Mouse (Mus musculus) left cerebral cortex, postnatal 4 days (tissue): ENCODE data around the gene Edc4. TPM values are rescaled to one million over a fixed set of nuclear protein-coding genes. Genes with fewer than 3 reads are reported as not detected.
"Not testable (repeated sequence)": the region's sequence is repeated elsewhere in the genome, so short reads cannot be mapped to it uniquely, and the experiment has no call there.

Experiments
- DNase-seq: peaks from one replicate; pipeline ENCODE4 v3.0.0-alpha.2; 2022
- intact Hi-C: fragments of 180-260 bp; cut with DNase I; formaldehyde crosslinking; loops from one replicate; pipeline ENCODE4 v1.15.1; 2025
- total RNA-seq, 2 experiments: library from RNA; stranded (reverse); gene quantifications; 2 replicates each; pipeline ENCODE4 v1.2.3; 2021

Gene Edc4
- total RNA-seq = 10 to 100 TPM; 64.5 to 74.1 TPM

GRCm38 (mm10) chr8:105880754-105881520 is at the start of gene Edc4:
Gene Edc4, plus strand, starts transcription at chr8:105880881.
- intact Hi-C loops = no loop called here
- peak; percentile 78 for DNase-seq

DNA sequence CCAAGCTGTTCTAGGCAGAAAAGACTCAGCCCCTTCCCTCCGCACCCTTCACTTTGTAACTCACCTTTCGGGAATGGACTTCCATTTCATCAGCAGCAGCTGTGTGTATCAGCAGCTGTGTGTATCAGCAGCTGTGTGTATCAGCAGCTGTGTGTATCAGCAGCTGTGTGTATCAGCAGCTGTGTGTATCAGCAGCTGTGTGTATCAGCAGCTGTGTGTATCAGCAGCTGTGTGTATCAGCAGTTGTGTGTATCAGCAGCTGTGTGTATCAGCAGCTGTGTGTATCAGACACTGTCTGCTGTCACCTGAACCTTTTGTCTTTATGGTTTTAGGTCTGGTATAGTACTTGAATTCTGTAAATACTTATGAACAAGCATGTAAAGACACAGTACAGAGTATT is 46.9 kb upstream of the Edc4 start:
- DNase-seq, intact Hi-C loops: not testable (repeated sequence)

DNA sequence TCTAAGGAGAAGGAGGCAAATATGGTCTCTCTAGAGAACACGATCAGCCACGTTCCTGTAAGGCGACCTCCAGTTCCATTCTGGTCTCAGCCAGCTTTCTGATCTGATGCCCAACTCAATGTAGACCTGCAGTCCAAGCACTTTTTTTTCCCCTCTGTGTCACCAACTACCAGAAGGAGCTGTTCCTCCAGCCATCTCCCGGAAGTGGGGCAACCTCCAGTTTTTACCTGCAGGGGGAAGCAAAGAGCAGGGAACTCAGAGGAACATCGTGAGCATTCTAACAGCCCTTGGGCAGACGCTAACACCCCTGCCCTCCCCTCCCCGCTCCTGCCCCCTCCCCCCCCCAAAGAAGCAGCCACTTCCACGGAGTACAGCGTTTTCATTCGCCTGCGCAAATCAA is 45.4 kb upstream of the Edc4 start:
- peak; percentile 45 for DNase-seq
- intact Hi-C loops = no loop called here

DNA sequence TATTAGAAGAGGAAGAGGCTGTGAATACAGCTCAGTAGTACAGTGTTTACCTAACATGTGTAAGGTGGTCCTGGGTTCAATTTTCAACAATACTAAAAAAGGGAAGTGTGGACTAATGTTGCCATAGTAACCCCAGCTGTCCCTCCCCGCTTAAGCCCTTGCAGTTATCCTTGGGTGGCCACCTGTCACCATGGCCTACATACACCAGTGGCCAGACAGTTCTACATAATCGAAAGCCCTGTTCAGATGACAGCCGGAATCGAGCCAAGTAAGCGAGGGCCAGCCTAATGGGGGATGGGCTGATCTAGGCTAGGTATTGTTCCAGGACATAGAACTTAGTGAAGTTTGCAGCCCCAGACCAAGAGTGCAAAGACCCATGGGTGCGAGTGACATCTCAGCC is 43.7 kb upstream of the Edc4 start:
- intact Hi-C loops = no loop called here

GRCm38 (mm10) chr8:105839209-105839608 is 41.5 kb upstream of the Edc4 start:
- intact Hi-C loops = no loop called here
- DNase-seq = no peak

More for the DNA sequence above, 43.7 kb upstream of the Edc4 start:
- DNase-seq = no peak

GRCm38 (mm10) chr8:105846678-105847077 is 34.0 kb upstream of the Edc4 start:
- DNase-seq = no peak
- intact Hi-C loops = no loop called here

DNA sequence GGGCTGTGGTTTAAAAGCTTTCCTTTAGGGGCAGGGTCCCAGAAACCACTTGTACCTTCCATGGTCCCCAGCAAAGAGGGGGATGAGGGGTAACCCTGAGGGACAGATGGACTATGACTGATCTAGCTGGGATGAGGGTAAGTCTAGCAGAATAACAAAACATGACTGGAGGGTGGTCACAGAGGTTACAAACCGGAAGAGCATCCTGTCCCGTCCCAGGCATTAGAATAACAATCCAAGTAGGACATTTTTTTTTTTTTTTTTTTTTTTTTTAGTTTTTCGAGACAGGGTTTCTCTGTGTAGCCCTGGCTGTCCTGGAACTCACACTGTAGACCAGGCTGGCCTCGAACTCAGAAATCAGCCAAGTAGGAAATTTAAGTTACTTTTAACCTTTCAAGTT is 30.7 kb upstream of the Edc4 start:
- DNase-seq = no peak
- intact Hi-C loops = no loop called here

DNA sequence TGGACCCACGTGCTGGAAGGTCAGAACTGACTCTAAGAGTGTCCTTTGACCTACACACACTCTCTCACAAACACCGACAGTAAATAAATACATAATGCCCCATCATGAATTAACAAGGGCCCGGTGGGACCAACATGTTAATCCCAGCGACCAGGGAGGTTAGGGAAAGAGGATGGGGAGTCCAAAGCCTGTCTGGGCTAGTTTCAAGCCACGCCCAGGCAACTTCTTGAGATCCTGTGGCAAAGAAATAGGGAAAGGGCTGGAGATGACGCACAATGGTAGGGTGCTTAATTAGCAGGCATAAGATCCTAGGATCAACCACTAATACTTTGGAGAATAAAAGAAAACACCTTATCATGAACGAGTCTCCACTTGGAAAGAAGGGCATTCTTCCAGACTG is 30.1 kb upstream of the Edc4 start:
- intact Hi-C loops = no loop called here
- no peak for DNase-seq

DNA sequence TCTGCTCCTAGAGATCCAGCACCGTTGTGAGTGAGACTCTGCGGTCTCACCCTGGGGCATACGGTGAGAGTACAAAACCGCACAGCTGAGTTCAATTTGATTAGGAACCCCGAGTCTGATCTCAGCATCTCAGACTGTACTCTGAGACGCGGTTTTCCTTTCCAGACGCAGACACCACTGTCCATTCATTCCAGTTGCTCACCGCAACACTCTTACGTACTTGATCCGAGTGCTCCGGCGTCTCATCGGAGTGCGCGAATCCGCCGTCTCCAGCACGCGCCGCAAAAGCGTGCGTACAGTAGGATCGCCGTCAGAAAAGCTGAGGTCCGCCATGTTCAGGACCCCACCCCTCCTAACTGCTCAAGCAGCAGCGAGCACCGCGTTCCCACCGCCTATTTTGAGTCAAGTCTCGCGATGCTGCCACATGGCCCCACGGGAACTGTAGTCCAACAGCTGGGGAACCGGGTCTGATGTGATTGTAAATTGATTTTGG is 29.0 kb upstream of the Edc4 start:
- intact Hi-C loops = no loop called here

DNA sequence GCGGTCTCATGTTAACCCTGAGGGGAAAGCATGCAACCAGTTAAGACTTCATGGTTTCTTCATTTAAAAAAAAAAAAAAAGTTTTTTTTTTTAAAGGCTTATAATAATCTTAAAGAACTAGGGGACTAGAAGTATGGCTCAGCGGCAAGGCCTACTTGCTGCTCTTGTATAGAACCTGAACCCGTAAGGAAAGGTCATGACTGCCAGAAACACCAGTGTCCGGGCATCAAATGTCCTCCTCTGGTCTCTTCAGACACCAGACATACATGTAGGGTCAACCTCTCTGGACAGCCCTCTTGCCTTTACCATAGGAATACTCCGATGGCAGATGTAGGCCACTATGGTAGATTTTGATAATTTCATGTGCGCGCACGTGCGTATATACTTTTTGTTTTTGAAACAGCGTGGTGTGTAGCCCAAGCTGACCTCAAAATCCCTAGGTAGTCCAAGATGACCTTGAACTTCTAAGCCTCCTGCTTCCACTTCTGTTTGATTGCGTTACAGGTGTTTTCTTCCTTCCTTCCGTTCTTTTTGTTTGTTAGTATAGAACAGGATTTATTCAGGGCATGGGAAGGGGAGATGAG is 28.4 kb upstream of the Edc4 start:
- DNase-seq = no peak
- intact Hi-C loops = no loop called here

More for the DNA sequence above, 29.0 kb upstream of the Edc4 start:
- peak; percentile 95 for DNase-seq

DNA sequence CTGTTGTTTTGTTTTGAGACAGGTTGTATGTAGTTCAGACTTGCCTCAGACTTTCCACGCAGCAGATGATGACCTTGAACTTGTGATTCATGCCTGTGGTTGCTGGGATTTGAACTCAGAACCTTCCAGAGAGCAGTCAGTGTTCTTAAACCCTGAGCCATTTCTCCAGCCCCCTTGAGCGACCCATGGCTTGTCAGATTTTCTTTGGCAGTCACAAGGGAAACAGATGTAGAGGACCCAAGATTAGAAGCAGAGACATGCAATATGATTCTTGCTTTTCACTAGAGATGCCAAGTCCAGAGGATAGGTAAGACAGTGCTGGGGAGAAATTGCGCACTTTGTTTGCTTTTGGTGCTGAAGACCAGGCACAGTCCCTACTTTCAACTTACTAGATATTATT is 27.5 kb upstream of the Edc4 start, which contains the start of gene Cenpt:
Cenpt (minus strand) TSS at position 101 of the 400 bp plus-strand sequence.
- no peak for DNase-seq
- intact Hi-C loops = no loop called here

DNA sequence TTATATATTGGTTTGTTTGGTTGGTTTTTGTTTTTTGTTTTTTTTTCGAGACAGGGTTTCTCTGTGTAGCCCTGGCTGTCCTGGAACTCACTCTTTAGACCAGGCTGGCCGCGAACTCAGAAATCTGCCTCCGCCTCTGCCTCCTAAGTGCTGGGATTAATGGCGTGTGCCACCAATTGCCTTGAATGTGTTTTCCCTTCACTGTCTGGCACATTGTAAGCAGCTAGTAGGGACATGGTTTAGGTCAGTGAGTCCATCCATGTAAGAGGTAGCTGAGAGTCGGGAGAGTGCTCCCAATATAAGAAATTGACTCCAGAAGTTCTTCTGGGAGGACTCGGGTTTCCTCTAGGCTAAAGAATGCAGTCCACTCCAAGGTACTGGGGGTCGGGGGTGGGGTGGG is 26.4 kb upstream of the Edc4 start:
- no peak for DNase-seq
- intact Hi-C loops = no loop called here

GRCm38 (mm10) chr8:105854715-105855216 is 25.9 kb upstream of the Edc4 start, which contains the start of gene Thap11:
Gene Thap11, plus strand, starts transcription at chr8:105855132.
- DNase-seq = peak; percentile 94
- intact Hi-C loops = no loop called here

DNA sequence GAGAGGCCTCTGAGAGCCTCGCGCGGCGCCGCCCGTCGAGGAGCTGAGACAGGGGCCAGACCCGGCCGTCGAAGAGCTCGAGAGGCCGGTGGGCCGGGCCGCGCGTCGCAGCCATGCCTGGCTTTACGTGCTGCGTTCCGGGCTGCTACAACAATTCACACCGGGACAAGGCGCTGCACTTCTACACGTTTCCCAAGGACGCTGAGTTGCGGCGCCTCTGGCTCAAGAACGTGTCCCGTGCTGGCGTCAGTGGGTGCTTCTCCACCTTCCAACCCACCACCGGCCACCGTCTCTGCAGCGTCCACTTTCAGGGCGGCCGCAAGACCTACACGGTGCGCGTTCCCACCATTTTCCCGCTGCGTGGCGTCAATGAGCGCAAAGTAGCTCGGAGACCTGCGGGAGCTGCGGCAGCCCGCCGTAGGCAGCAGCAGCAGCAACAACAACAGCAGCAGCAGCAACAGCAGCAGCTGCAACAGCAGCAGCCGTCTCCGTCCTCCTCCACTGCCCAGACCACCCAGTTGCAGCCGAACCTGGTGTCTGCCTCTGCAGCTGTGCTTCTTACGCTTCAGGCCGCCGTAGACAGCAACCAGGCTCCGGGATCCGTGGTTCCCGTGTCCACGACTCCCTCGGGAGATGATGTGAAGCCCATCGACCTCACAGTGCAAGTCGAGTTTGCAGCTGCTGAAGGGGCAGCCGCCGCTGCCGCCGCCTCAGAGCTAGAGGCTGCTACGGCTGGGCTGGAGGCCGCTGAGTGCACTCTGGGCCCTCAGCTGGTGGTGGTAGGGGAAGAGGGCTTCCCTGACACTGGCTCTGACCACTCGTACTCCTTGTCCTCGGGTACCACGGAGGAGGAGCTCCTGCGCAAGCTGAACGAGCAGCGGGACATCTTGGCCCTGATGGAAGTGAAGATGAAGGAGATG is 25.2 kb upstream of the Edc4 start:
- intact Hi-C loops = no loop called here
- peak; percentile 39 for DNase-seq

GRCm38 (mm10) chr8:105856168-105856835 is 24.4 kb upstream of the Edc4 start:
- no peak for DNase-seq
- intact Hi-C loops = no loop called here

DNA sequence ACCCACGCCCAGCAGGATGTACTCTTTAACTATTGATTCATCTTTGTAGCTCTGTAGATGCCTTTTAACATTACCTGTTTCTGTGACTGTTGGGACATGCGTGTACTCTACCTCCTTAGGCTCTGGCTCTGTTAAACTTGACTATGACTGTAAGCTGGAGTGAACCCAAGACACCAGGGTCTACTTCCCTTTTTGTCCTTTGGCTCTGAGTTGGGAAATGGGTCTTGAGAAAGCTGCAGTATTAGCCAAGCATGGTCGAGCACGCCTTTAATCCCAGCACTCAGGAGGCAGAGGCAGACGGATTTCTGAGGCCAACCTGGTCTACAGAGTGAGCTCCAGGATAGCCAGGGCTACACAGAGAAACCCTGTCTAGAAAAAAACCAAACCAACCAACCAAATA is 22.2 kb upstream of the Edc4 start:
- intact Hi-C loops = no loop called here

DNA sequence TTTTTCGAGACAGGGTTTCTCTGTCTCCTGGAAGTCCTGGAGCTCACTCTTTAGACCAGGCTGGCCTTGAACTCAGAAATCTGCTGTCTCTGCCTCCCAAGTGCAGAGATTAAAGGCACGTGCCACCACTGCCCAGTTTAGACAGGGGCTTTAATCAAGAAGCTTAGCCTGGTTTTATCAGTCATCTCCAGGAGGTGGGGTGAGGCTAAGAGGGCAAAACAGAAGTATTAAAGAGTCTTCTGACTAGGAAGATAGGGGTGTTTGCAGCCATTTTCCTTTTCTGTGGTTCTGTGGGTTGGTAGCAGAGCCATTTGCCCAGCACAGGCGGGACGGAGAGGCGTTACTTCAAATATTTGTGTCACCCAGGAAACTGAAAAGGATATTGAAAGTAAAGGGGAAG is 21.4 kb upstream of the Edc4 start:
- intact Hi-C loops = no loop called here
- DNase-seq = no peak

More for the DNA sequence above, 22.2 kb upstream of the Edc4 start:
- DNase-seq = no peak

DNA sequence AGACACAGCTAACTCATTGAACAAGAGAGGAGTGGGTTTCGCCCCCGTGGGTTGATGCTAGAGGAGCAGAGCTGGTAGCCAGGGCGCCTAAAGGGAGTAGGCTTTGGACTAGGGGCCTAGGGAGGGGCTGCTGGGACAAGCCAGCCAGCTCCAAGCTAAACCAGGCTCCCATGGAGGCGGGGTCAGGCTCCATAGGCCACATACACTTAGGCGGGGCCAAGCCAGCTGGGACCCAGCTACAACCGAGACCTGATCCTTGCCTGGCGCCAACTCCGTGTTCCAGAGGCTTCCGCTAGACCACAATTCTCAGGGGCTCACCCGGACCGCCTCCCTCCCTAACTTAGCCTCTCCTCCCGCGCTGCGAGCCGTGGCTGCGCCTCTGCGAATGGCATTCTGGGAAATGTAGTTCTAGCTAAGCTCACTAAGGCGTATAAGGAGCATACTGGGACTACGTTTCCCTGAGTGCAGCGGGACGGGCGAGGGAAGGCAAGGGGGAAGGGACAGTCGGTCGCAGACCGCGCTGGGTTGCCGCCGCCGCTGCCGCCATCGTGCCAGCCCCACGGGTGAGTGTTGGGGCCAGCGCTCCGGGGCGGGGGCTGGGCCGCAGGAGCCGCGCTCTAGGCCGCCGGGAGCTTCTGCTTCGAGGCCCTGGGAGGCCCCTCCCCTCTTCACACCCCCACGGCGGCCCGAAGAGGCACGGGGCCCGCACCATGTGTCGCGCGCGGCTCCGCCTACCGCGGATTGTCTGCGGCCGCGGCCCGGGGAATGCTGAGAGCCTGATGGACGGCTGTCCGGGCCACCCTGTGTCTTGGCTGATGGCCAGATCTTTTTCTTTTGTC is 20.3 kb upstream of the Edc4 start, which contains the start of gene Nutf2:
Nutf2 (plus strand) TSS at position 438 of the 839 bp plus-strand sequence.
- peak; percentile 97 for DNase-seq
- intact Hi-C loops = no loop called here

DNA sequence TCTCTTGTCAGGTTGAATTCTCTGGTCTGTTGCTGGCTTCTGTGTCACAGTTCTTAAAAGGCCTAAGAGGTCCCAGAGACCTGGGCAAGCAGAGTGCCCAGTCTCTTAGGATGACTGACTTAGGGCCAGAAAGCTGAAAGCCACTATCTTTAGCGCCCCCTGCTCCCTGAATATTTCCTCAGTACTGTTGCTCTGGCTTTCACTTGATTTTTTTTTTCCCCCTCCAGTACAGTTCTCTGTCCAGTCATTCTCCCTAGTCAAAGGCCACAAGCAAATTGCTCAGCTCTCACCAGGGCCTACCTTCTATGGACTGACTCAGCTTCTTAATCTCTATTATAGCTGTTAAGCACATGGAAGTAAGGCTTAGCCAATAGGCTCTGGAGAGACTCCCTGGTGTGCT is 18.7 kb upstream of the Edc4 start:
- no peak for DNase-seq

More for the DNA sequence above, 18.7 kb upstream of the Edc4 start:
- intact Hi-C loops = no loop called here
